Mouse (Mus musculus) cortical plate, adult 2 months (tissue): ENCODE data around the gene Bst1.

ENCODE experiments used
- CTCF ChIP-seq: fragments of 200-500 bp; IDR thresholded peaks from 2 replicates; pipeline ENCODE4 v1.5.1; 2011; ENCODE audit warnings: mild to moderate bottlenecking, control low read depth, low read length; ENCODE audit not compliant: insufficient read depth; ENCODE audit errors: extremely low read depth
- POLR2A ChIP-seq: fragments of 200-500 bp; IDR thresholded peaks from 2 replicates; pipeline ENCODE4 v1.6.1; 2011; ENCODE audit warnings: mild to moderate bottlenecking, low read length, control low read depth; ENCODE audit not compliant: insufficient read depth; ENCODE audit errors: extremely low read depth

DNA sequence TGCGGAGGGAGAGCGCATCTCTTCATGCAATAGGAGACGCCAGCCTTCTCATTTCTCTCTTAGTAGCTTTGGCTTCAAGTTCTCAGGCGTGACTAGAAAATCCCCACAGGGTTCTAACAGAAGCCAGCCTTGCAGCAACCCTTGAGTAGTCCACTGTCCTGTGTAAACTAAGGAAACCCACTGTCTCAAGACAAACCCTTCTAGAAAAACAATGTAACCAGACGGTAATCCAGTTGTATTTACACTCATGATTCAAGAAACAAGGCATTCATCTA lies 23.3 kb downstream of the Bst1 start:
- TF ChIP-seq POLR2A = no peak
- no peak for TF ChIP-seq CTCF
